Comparison of ENCODE assay signal across 8 mouse cellular contexts in genomic region chr7:27653681-27654437, GRCm38 (mm10). TPM values are rescaled to one million over a fixed set of nuclear protein-coding genes. Genes with fewer than 3 reads are reported as not detected.
DNase-seq lines count a peak whose midpoint lies in the region; TF ChIP-seq lines count a peak whose summit lies in the region.
"Had no signal": no experiment of that assay in that cellular context is flagged by ENCODE, and none has a peak within 500 bp of the region (broad histone marks: within the 10 kb centered on the region; RNA-seq: fewer than 3 reads in every experiment).

Ttc9b (plus strand) TSS chr7:27653915.

- in situ Hi-C loops in CH12.LX (cut with MboI; ENCODE audit: low pct_ligation_motif_present, low pct_unique_long_range_greater_than_20kb, low sequenced_read_pairs) = no loop called here

- H3K9ac ChIP-seq in CH12.LX (ENCODE audit: insufficient read depth, low read depth) = no peak within 1 kb of the TSS

- dilution Hi-C loops in CH12.LX (cut with MboI; ENCODE audit: extremely low pct_ligation_motif_present, extremely low pct_unique_long_range_greater_than_20kb, low sequenced_read_pairs) = no loop called here

- no peak for TF ChIP-seq EP300 in CH12.LX (IDR thresholded peaks at IDR 0.05; ENCODE audit: low read length)

- H3K4me2 ChIP-seq in CH12.LX (ENCODE audit: insufficient read depth, low read depth, poor library complexity, severe bottlenecking) = no peak within 1 kb of the TSS

- peaks cover 18% of the 10 kb centered on the region for H3K27me3 ChIP-seq in CH12.LX (replicated peaks)

- H3K9me3 ChIP-seq in CH12.LX (replicated peaks; ENCODE audit: low read length) = no peaks in the 10 kb centered on the region

- peak; percentile 17 for DNase-seq in CH12.LX (ENCODE audit: extremely low read depth)
- DNase-seq in NIH3T3 (ENCODE audit: low read depth) = peak; percentile 43
- peak; percentile 50 for DNase-seq in embryo, embryonic 11.5 days (ENCODE audit: low read depth, low spot score)
- DNase-seq in heart, postnatal 10 days = peak; percentile 52 to 69
- DNase-seq in layer of hippocampus, adult 9-10 months (ENCODE audit: low spot score) = peak; percentile 15
- peak; percentile 63 to 70 for DNase-seq in lung, postnatal 4 days
- peak; percentile 75 to 79 for DNase-seq in right cerebral cortex, postnatal 36 days (ENCODE audit: low spot score in 2 of 2)

- no peak for TF ChIP-seq CTCF in CH12.LX (conservative IDR thresholded peaks at IDR 0.05 in 1 of 2, IDR thresholded peaks at IDR 0.05 in 1 of 2; ENCODE audit: low read depth in 2 of 2, low read length in 2 of 2)

- no peak for TF ChIP-seq RAD21 in CH12.LX (IDR thresholded peaks at IDR 0.05; ENCODE audit: low read depth, low read length)

- intact Hi-C loops in heart, postnatal 10 days (cut with DNase I) = no loop called here

- peaks cover 0 to 10% of the 10 kb centered on the region in 2 experiments; a peak in 1 of 4 replicates for H3K4me1 ChIP-seq in CH12.LX (ENCODE audit: control insufficient read depth in 1 of 2, insufficient read depth in 2 of 2)

- no peak for TF ChIP-seq POLR2A in CH12.LX (IDR thresholded peaks at IDR 0.05; ENCODE audit: low read depth, low read length)

- H3K27ac ChIP-seq in CH12.LX (ENCODE audit: insufficient read depth, low read depth) = no peak within 1 kb of the TSS

- H3K79me2 ChIP-seq in CH12.LX (replicated peaks; ENCODE audit: control insufficient read depth, extremely low read depth, insufficient read depth, poor library complexity, severe bottlenecking) = no peaks in the 10 kb centered on the region

- peaks cover 5 to 31% of the 10 kb centered on the region in 2 experiments for H3K36me3 ChIP-seq in CH12.LX (replicated peaks in 1 of 2; ENCODE audit: control insufficient read depth in 1 of 2, insufficient read depth in 1 of 2, low read length in 1 of 2)

- H3K4me3 ChIP-seq in CH12.LX (replicated peaks in 1 of 3; ENCODE audit: low read depth in 2 of 3, low read length in 2 of 3, poor library complexity in 1 of 3) = no peak within 1 kb of the TSS

TF ChIP-seq in CH12.LX, 34 proteins besides CTCF, POLR2A, EP300 and RAD21:
- peak; percentile 47; the same call in 1 of the 2 replicates for TF ChIP-seq SIN3A (IDR thresholded peaks at IDR 0.05; ENCODE audit: low read length)
- TF ChIP-seq E2F4 (IDR thresholded peaks at IDR 0.05; ENCODE audit: insufficient replicate concordance, low read depth, low read length) = no peak
- TF ChIP-seq RCOR1 (conservative IDR thresholded peaks at IDR 0.05; ENCODE audit: low read depth, low read length) = peak; percentile 95

RNA-seq across cellular contexts. Expression of gene Ttc9b, which starts in this region (rescaled TPM):
- 0.08 TPM in 1 of 2 replicates, not detected in the other for total RNA-seq in CH12.LX (2012; rRNA removed)
- total RNA-seq in CH12.LX (2014; rRNA removed) = not detected in 2 replicates
- polyA plus RNA-seq in CH12.LX (2012; ENCODE audit: insufficient read length, low read depth) = not detected in 2 replicates
- not detected for total RNA-seq in heart, postnatal 10 days (2021)
- total RNA-seq: heart, adult 18-20 months had no signal

Comparison
In these comparisons a context has a peak if more than half of its experiments do, and no peak if none do; other contexts are left out.
1. Peak in DNase-seq in CH12.LX; RNA of the gene not detected or under 1 TPM.
2. Peak in DNase-seq in heart, postnatal 10 days; RNA of the gene not detected or under 1 TPM.
3. DNase-seq: peak in every context shown above with its lines; median percentile 77 in right cerebral cortex, postnatal 36 days; 66 in lung, postnatal 4 days; 60 in heart, postnatal 10 days; 50 in embryo, embryonic 11.5 days; 43 in NIH3T3; 17 in CH12.LX; 15 in layer of hippocampus, adult 9-10 months.